16 mouse cellular contexts compared by ENCODE assay signal in the genomic region with DNA sequence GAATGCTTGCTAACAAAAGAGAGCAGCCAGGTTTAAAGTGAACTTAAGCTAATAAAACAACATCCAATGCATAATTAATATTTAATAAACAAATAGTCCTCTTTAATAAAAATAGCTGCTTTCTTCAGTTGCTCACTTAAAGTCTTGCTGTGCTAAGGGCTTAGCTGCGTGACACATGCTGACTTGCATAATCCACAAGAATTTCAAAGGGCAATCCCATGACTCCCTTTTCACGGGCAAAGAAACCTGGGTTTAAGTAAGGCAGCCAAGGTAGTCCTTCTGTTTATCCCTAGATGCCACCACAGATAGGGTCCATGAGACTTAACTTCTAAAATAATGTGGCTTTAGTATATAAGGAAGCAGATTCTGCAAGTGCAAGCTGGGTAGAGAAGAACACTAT.
"Had no signal": no experiment of that assay in that cellular context is flagged by ENCODE, and none has a peak within 500 bp of the region (broad histone marks: within the 10 kb centered on the region; RNA-seq: fewer than 3 reads in every experiment).

No protein-coding gene starts in this region.

- H3K36me3 ChIP-seq: lung, embryonic 15.5 days; midbrain, embryonic 13.5 days; midbrain, embryonic 15.5 days; neural tube, embryonic 12.5 days; stomach, embryonic 15.5 days had no signal

- H3K4me1 ChIP-seq: megakaryocyte, embryonic 14.5 days; neural tube, embryonic 12.5 days; stomach, embryonic 15.5 days had no signal

- DNase-seq: lung, postnatal 14 days; lung, postnatal 36 days; right cerebral cortex, postnatal 14 days; thymus, adult 2 months; thymus, postnatal 25 days; thymus, postnatal 4 days had no signal

- H3K9me3 ChIP-seq: lung, embryonic 15.5 days; megakaryocyte, embryonic 14.5 days; midbrain, embryonic 13.5 days; midbrain, embryonic 15.5 days; neural tube, embryonic 12.5 days; stomach, embryonic 15.5 days had no signal

- H3K4me2 ChIP-seq: lung, embryonic 15.5 days; midbrain, embryonic 11.5 days; midbrain, embryonic 13.5 days; midbrain, embryonic 15.5 days; neural tube, embryonic 12.5 days; stomach, embryonic 15.5 days had no signal

- ATAC-seq: lung, postnatal 0 days; midbrain, embryonic 13.5 days; midbrain, embryonic 15.5 days had no signal

- H3K4me3 ChIP-seq: lung, embryonic 15.5 days; megakaryocyte, embryonic 14.5 days; midbrain, embryonic 13.5 days; midbrain, embryonic 15.5 days; neural tube, embryonic 12.5 days; stomach, embryonic 15.5 days had no signal

- H3K9ac ChIP-seq: lung, embryonic 15.5 days; midbrain, embryonic 13.5 days; midbrain, embryonic 15.5 days; neural tube, embryonic 12.5 days; stomach, embryonic 15.5 days had no signal

- H3K27ac ChIP-seq: lung, embryonic 15.5 days; macrophage; midbrain, embryonic 13.5 days; midbrain, embryonic 15.5 days; neural tube, embryonic 12.5 days; stomach, embryonic 15.5 days; stomach, postnatal 0 days had no signal

- H3K27me3 ChIP-seq: lung, embryonic 15.5 days; megakaryocyte, embryonic 14.5 days; midbrain, embryonic 13.5 days; midbrain, embryonic 15.5 days; neural tube, embryonic 12.5 days; stomach, embryonic 15.5 days had no signal
